Mouse (Mus musculus): ENCODE results near the gene Rab1a. TPM values are rescaled to one million over a fixed set of nuclear protein-coding genes. Genes with fewer than 3 reads are reported as not detected.

Gene Rab1a
- polyA plus RNA-seq, 1 experiment from 2014 or later = 117 TPM

GRCm38 (mm10) chr11:20201661-20202101 lies 449 bp downstream of the Rab1a start:
- WGBS (ENCODE audit: insufficient replicate concordance) = under 1% methylated on average over 40 of the region's 40 CpGs

GRCm38 (mm10) chr11:20202299-20203011 lies 1.2 kb downstream of the Rab1a start:
- Histone ChIP-seq H3K4me2 (peak overlapping the region; percentile 76), H3K27me3 (no peaks in the 10 kb centered on the region), H3K4me1 (replicated peaks) (peaks cover 57% of the 10 kb centered on the region), H3K27ac (peak overlapping the region; percentile 92), H3K9ac (peak overlapping the region; percentile 99), H3K4me3 (replicated peaks) (peak overlapping the region; percentile 99), H3K36me3 (no peaks in the 10 kb centered on the region; the same call in 1 of the 2 replicates), H3K9me3 (replicated peaks) (no peaks in the 10 kb centered on the region)
- ATAC-seq (ENCODE audit: low read depth) (no peak), DNase-seq (no peak)
- 26% methylated on average over 7 of the region's 7 CpGs for WGBS (ENCODE audit: insufficient replicate concordance)

More at GRCm38 (mm10) chr11:20201661-20202101, 449 bp downstream of the Rab1a start:
- Histone ChIP-seq H3K4me2 (peak overlapping the region; percentile 76), H3K9me3 (replicated peaks) (no peaks in the 10 kb centered on the region), H3K27ac (peak overlapping the region; percentile 92), H3K4me1 (replicated peaks) (peaks cover 50% of the 10 kb centered on the region), H3K4me3 (replicated peaks) (peak overlapping the region; percentile 99), H3K36me3 (no peaks in the 10 kb centered on the region; the same call in 1 of the 2 replicates), H3K27me3 (no peaks in the 10 kb centered on the region), H3K9ac (peak overlapping the region; percentile 99)
- ATAC-seq (ENCODE audit: low read depth) = peak; percentile 3
- peak; percentile 37 for DNase-seq

DNA sequence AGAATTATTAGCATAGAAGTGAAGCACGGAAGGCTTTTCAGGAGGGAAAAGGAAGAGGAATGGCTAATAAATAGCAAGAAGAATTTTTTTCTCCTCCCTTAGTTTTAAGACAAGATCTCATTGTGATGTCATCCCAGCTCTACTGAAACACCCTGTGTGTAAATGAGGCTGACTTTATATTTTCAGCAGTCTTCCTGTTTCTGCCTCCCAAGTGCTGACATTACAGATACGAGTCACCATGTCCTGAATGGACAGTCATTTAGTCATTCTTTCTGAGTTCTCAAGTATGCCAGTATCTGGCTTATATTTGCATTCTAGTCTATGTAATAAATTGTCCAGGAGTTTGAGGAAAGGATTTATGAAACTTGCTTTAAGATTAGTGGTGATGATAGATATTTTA lies 3.1 kb downstream of the Rab1a start:
- ATAC-seq (ENCODE audit: low read depth) (no peak), DNase-seq (no peak)
- no peaks in the 10 kb centered on the region for H3K27me3 ChIP-seq
- peak overlapping the region; percentile 39 for H3K4me2 ChIP-seq
- peaks cover 3% of the 10 kb centered on the region for H3K36me3 ChIP-seq
- H3K4me1 ChIP-seq (replicated peaks) = peaks cover 69% of the 10 kb centered on the region
- 64% methylated on average over 2 of the region's 2 CpGs for WGBS (ENCODE audit: insufficient replicate concordance)
- peak overlapping the region; percentile 28; the same call in 1 of the 2 replicates for H3K9ac ChIP-seq
- no peaks in the 10 kb centered on the region for H3K9me3 ChIP-seq (replicated peaks)
- H3K27ac ChIP-seq = no peak overlapping the region
- peak overlapping the region; percentile 21 for H3K4me3 ChIP-seq (replicated peaks)

DNA sequence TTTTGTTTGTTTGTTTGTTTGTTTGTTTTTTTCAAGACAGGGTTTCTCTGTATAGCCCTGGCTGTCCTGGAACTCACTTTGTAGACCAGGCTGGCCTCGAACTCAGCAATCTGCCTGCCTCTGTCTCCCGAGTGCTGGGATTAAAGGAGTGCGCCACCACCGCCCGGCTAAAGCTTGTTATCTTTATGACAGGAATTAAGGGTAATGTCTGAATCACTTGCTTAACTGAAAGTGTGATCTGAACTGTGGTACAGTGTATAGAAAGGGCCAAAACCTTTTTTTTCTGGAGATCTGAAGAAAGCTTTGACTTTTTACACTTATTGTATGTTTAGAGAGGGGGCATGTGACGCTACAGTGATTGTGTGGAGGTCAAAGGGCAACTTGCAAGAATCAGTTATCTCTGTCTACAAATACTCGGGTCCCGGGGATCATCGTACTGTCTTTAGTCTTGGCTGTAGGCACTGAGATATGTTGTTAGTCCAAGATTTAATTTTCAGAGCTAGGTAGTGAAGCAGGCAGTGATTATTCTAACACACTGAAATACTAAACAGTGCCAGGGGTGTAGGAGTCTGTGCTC lies 3.7 kb downstream of the Rab1a start:
- peaks cover 72% of the 10 kb centered on the region for H3K4me1 ChIP-seq (replicated peaks)
- 0 out of 2 replicates have a peak overlapping the region, but pooled peaks have one; percentile 18 for H3K27ac ChIP-seq
- WGBS (ENCODE audit: insufficient replicate concordance) = 48% methylated on average over 9 of the region's 9 CpGs
- H3K4me3 ChIP-seq (replicated peaks) = no peak overlapping the region
- ATAC-seq (ENCODE audit: low read depth) (no peak), DNase-seq (no peak)
- H3K9me3 ChIP-seq (replicated peaks) = no peaks in the 10 kb centered on the region
- no peak overlapping the region for H3K9ac ChIP-seq
- H3K27me3 ChIP-seq = no peaks in the 10 kb centered on the region
- peak overlapping the region; percentile 30 for H3K4me2 ChIP-seq
- H3K36me3 ChIP-seq = peaks cover 3% of the 10 kb centered on the region

DNA sequence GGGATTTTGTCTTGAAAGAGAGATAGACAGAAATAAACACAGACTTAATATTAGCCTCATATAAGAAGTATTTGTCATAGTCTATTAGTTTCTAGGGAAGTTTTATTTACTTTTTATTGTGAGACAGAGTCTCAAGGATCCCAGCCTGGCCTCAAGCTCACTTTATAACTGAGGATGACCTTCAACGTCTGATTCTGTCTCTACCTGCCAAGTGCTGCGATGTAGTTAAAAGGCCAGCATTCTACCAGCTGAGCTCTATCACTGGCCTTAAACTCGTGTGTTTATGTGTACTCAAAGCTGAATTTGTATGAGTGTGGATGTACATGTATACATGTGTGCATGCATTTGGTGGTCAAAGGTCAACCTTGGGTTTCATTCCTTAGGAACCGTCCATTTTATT lies 4.3 kb downstream of the Rab1a start:
- no peaks in the 10 kb centered on the region for H3K27me3 ChIP-seq
- peaks cover 72% of the 10 kb centered on the region for H3K4me1 ChIP-seq (replicated peaks)
- H3K36me3 ChIP-seq = peaks cover 3% of the 10 kb centered on the region
- DNase-seq = no peak
- no peaks in the 10 kb centered on the region for H3K9me3 ChIP-seq (replicated peaks)
- H3K4me3 ChIP-seq (replicated peaks) = no peak overlapping the region
- H3K27ac ChIP-seq = 0 out of 2 replicates have a peak overlapping the region, but pooled peaks have one; percentile 18
- no peak overlapping the region; the same call in 1 of the 2 replicates for H3K9ac ChIP-seq
- WGBS (ENCODE audit: insufficient replicate concordance) = 73% methylated on average over 4 of the region's 4 CpGs
- H3K4me2 ChIP-seq = no peak overlapping the region
- no peak for ATAC-seq (ENCODE audit: low read depth)

DNA sequence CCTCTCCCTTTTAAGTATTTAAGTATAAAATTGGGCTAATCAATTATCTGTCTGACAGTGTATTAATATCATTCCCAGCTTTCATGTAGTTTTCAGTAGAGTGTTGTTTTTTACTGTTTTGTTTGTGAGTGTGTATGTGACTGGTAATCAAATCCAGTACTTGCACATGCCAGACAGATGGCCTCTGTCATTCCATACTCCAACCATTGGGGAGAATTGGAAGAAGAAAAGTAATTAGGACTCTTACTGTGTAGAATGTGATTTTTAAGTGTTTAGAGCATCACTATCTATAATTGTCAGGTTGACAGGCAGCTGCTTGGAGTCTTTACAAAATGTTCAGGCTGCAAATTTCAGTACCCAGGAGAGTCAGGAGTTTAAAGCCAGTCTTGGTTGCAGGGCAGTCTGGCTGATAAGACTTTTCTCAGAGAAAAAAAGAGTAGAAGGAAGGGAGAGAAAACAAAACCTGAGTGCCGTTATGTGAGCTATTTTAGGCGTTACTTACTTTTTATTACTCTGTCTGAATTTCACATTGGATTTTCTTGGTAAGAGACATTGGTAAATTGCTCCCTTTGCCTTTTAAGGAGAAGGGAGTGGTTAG lies 5.5 kb downstream of the Rab1a start:
- ATAC-seq (ENCODE audit: low read depth) (no peak), DNase-seq (no peak)
- Histone ChIP-seq H3K9me3 (replicated peaks) (no peaks in the 10 kb centered on the region), H3K27ac (no peak overlapping the region), H3K4me1 (replicated peaks) (peaks cover 82% of the 10 kb centered on the region), H3K27me3 (no peaks in the 10 kb centered on the region), H3K4me2 (no peak overlapping the region), H3K9ac (no peak overlapping the region), H3K36me3 (peaks cover 3% of the 10 kb centered on the region), H3K4me3 (replicated peaks) (no peak overlapping the region)
- WGBS (ENCODE audit: insufficient replicate concordance) = 31% methylated on average over 2 of the region's 2 CpGs

DNA sequence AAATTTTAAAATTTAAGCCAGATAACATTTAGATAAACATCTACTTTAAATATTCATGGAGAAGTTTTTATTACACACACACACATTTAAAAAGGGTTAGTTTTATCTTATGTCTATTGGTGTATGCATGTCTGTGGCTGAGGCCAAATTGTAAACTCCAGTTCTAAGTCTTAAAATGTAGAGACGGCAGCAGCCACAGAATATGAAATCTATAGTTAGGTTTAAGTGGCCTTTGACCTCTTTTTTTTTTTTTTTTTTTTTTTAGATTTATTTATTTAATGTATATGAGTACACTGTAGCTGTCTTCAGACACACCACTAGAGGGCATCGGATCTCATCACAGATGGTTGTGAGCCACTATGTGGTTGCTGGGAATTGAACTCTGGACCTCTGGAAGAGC lies 6.4 kb downstream of the Rab1a start:
- H3K9me3 ChIP-seq (replicated peaks) = no peaks in the 10 kb centered on the region
- no peak overlapping the region for H3K4me3 ChIP-seq (replicated peaks)
- H3K4me1 ChIP-seq (replicated peaks) = peaks cover 81% of the 10 kb centered on the region
- WGBS (ENCODE audit: insufficient replicate concordance) = 79% methylated on average over 2 of the region's 2 CpGs
- H3K36me3 ChIP-seq = peaks cover 3% of the 10 kb centered on the region
- no peak overlapping the region for H3K27ac ChIP-seq
- DNase-seq (no peak), ATAC-seq (ENCODE audit: low read depth) (no peak)
- H3K9ac ChIP-seq = no peak overlapping the region
- H3K4me2 ChIP-seq = no peak overlapping the region
- H3K27me3 ChIP-seq = no peaks in the 10 kb centered on the region

DNA sequence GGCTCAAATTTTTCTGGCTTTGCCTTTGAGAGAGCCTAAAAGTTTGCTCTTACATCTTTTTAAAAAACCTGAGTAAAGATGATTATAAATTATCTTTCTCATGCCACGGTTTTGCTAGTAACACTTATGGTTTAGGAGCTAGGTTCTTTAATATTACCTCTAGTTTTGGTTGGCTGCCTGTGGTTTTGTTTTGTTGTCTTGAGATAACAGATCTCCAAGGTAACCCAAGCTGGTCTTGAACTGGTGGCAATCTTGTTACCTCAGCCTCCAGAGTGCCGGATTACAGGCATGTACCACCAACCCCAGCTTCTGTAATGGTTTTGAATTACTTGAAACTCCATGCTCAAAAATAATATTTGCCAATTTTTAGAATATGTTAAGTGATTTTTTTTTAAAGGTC lies 10.6 kb downstream of the Rab1a start:
- H3K4me1 ChIP-seq (replicated peaks) = peaks cover 52% of the 10 kb centered on the region
- no peak for ATAC-seq (ENCODE audit: low read depth)
- no peak overlapping the region for H3K4me3 ChIP-seq (replicated peaks)
- no peak overlapping the region for H3K4me2 ChIP-seq
- H3K36me3 ChIP-seq = peaks cover 22% of the 10 kb centered on the region
- 21% methylated on average over 2 of the region's 2 CpGs for WGBS (ENCODE audit: insufficient replicate concordance)
- no peak for DNase-seq
- no peaks in the 10 kb centered on the region for H3K9me3 ChIP-seq (replicated peaks)
- H3K27me3 ChIP-seq = no peaks in the 10 kb centered on the region
- no peak overlapping the region for H3K27ac ChIP-seq
- H3K9ac ChIP-seq = no peak overlapping the region

DNA sequence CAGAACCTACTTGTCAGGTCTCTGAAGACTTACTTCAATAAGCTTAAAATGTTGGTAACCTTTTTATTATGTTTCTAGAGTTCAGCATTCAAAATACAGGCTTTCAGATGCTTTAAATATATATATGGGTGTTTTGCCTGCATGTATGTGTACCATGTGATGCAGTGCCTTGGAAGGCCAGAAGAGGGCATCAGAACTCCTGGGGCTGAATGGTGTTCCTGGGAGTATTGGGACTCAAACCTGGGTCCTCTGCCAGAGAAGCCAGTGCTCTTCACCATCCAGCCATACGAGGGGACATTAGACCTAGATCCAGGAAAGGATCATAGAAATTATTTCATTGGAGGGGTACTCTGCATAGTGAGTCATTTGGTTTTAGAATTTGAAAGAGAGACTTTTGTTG lies 13.5 kb downstream of the Rab1a start:
- H3K27me3 ChIP-seq = no peaks in the 10 kb centered on the region
- no peak overlapping the region for H3K9ac ChIP-seq
- no peaks in the 10 kb centered on the region for H3K9me3 ChIP-seq (replicated peaks)
- H3K36me3 ChIP-seq = peaks cover 45% of the 10 kb centered on the region
- H3K27ac ChIP-seq = no peak overlapping the region
- WGBS (ENCODE audit: insufficient replicate concordance) = 79% methylated on average over 1 of the region's 1 CpGs
- ATAC-seq (ENCODE audit: low read depth) = no peak
- H3K4me1 ChIP-seq (replicated peaks) = peaks cover 31% of the 10 kb centered on the region
- H3K4me3 ChIP-seq (replicated peaks) = no peak overlapping the region
- peak; percentile 32 for DNase-seq
- H3K4me2 ChIP-seq = no peak overlapping the region

DNA sequence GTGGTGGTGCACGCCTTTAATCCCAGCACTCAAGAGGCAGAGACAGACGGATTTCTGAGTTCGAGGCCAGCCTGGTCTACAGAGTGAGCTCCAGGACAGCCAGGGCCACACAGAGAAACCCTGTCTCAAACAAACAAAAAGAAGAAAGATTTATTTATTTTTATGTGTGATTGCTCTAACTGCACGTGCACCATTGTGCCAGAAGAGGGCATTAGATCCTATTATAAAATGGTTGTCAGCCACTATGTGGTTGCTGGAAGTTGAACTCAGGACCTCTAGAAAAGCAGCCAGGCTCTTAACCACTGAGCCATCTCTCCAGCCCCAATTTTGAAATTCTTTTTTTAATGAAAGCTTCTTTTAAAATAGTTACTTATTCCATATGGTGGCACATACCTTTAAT lies 15.2 kb downstream of the Rab1a start:
- DNase-seq = no peak
- Histone ChIP-seq H3K4me1 (replicated peaks) (peaks cover 19% of the 10 kb centered on the region), H3K27ac (no peak overlapping the region), H3K9me3 (replicated peaks) (no peaks in the 10 kb centered on the region), H3K27me3 (no peaks in the 10 kb centered on the region), H3K4me3 (replicated peaks) (no peak overlapping the region), H3K4me2 (no peak overlapping the region), H3K36me3 (peaks cover 59% of the 10 kb centered on the region), H3K9ac (no peak overlapping the region)
- WGBS (ENCODE audit: insufficient replicate concordance) = 79% methylated on average over 4 of the region's 4 CpGs
- ATAC-seq (ENCODE audit: low read depth) = no peak

DNA sequence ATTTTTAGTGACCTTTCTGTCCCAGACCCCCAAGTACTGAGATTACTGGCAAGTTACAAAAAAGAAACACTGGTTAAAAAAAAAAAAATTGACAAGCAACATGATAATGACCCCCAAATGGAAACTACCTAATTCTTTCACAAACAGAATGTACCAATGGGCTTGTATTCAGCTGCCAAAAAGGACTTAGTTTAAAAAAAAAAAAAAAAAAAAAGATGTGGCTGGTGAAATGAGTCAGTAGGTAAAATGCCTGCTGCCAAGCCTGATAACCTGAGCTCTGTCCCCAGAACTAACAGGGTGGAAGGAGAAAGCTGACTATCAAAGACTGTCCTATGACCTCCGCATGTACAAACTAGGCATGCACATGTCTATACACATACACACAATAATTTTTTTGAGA lies 16.0 kb downstream of the Rab1a start:
- whole genome bisulfite sequencing (ENCODE audit: insufficient replicate concordance) = 91% methylated on average over 1 of the region's 1 CpGs
- Histone ChIP-seq H3K9ac (no peak overlapping the region), H3K4me1 (replicated peaks) (peaks cover 15% of the 10 kb centered on the region), H3K36me3 (peaks cover 64% of the 10 kb centered on the region), H3K4me3 (replicated peaks) (no peak overlapping the region), H3K27ac (no peak overlapping the region), H3K9me3 (replicated peaks) (no peaks in the 10 kb centered on the region), H3K27me3 (no peaks in the 10 kb centered on the region), H3K4me2 (no peak overlapping the region)
- ATAC-seq (ENCODE audit: low read depth) (no peak), DNase-seq (no peak)
